Mouse (Mus musculus) megakaryocyte, adult 5-6 weeks (primary cell): Measurements from ENCODE around the gene Zfp639. TPM values are rescaled to one million over a fixed set of nuclear protein-coding genes. Genes with fewer than 3 reads are reported as not detected.

Source experiments
- ATAC-seq: 2 replicates; pipeline ENCODE4 v1.8.0; 2016; ENCODE audit warnings: mild to moderate bottlenecking, inconsistent platforms; ENCODE audit not compliant: poor library complexity, severe bottlenecking
- total RNA-seq, 2 experiments: library from RNA; stranded (forward) in 1 of 2; stranded (reverse) in 1 of 2; fragments of 153-499, 151-499 nt in 1 of 2; fragments of 221-1000, 200-1000 nt in 1 of 2; gene quantifications; 2 replicates each; pipeline versions ENCODE4 v1.2.3 to v1.2.4; 2015 to 2017

Gene Zfp639
- total RNA-seq (2015) (32.8 and 37.5 TPM in 2 replicates), total RNA-seq (2017) (36.0 and 39.4 TPM in 2 replicates)

GRCm38 (mm10) chr3:32509496-32510374 is at the start of gene Zfp639:
Gene Zfp639, plus strand, starts transcription at chr3:32510259.
- peak; percentile 26 for ATAC-seq

DNA sequence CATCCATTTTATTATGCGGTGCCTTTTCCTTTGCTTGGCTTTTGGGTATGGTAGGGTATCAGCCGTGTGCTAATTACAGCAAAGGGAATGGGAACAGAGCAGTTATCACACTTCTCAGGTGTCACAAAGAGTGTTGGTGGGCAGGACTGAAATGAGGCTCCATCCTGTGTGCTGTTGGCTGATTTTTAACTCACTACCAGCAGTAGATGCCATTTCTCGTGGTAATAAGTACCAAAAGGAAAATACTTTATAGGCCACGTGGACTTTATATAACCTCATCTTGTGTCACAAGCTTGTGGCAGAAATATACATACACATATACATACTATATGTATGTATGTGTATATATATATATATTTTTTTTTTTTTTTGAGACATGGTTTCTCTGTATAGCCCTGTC is 42.7 kb upstream of the Zfp639 start:
- ATAC-seq: no peak

DNA sequence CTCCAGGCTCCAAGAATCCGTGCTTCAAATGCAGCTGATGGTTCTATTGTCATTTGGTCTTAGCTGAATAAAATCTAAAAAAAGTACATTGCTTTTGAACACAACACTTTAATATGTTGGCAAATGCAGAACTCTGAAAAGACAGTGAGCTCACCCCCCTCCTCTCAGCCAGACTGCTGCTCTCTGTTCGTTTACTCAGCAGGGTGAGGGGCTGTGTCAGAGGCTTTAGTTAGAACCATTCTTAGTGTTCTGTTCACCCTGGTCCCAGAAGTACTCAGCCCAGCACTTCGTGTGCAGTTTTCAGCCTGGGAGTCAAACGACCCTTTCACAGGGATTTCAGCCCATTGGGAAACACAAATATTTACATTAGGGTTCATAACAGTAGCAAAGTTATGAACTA is 41.6 kb upstream of the Zfp639 start:
- no peak for ATAC-seq

- ATAC-seq: no peak
These were observed 39.6 kb upstream of the Zfp639 start for GRCm38 (mm10) chr3:32470449-32470848.

GRCm38 (mm10) chr3:32471098-32471497 is 39.0 kb upstream of the Zfp639 start:
- no peak for ATAC-seq

- no peak for ATAC-seq
These were observed 37.7 kb upstream of the Zfp639 start for GRCm38 (mm10) chr3:32472191-32472900.

GRCm38 (mm10) chr3:32473184-32473583 is 36.9 kb upstream of the Zfp639 start:
- no peak for ATAC-seq

DNA sequence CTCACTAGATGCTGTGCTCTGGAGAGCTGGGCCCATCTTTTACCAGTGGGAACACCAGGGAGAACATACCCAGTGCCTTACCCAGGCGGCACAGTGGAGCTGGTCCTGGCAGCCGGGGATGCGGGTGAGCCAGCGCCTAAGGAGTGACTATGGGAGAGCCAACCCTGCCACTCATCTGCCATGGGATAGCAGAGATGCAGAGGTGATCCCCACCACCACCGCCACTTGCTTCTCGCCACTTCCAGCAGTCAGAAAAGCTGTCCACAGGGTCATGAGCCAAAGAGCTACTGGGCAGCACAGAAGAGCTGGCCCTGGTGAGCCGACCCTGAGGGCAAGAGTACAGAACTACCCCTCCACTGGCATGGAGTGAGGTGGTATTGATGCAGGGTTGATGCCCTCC is 30.1 kb upstream of the Zfp639 start:
- no peak for ATAC-seq

- ATAC-seq: no peak
These were observed 27.0 kb upstream of the Zfp639 start for GRCm38 (mm10) chr3:32483035-32483434.

DNA sequence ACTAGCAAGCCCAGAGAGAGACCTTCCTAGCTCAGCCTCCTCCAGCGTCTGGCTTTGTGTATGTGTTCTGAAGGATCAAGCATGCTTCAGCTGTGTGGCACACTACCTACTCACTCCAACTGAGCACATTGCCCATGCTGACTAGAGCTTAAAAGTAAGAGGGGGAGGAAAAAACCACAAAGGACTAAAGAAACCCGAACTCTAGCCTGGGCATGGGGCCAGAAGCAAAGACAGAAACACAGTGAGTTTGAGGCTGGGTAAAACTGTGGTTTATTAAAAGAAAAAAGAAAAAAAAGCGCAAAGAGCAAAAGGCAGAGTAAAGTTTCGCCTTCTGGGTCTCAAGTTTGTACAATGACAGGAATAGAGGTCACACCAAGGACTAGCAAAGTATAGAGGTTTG is 23.5 kb upstream of the Zfp639 start:
- no peak for ATAC-seq

DNA sequence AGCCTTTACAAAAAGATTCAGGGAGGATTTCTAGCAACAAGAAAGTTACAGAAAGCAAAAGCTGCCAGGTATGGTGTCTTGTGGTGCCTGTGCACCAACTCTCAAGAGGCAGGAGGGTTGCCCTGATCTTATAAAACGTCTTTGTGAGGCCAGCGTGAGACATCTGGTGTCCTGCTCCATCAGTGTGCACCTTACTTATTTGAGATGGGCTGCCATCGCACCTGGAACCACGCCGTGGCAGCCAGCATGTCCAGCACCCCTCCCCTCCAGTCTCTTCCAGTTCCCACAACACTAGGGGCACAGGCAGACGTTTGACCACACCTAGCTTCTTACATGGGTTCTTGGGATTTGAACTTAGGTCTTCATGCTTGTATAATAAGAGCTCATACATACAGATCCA is 21.9 kb upstream of the Zfp639 start:
- no peak for ATAC-seq

DNA sequence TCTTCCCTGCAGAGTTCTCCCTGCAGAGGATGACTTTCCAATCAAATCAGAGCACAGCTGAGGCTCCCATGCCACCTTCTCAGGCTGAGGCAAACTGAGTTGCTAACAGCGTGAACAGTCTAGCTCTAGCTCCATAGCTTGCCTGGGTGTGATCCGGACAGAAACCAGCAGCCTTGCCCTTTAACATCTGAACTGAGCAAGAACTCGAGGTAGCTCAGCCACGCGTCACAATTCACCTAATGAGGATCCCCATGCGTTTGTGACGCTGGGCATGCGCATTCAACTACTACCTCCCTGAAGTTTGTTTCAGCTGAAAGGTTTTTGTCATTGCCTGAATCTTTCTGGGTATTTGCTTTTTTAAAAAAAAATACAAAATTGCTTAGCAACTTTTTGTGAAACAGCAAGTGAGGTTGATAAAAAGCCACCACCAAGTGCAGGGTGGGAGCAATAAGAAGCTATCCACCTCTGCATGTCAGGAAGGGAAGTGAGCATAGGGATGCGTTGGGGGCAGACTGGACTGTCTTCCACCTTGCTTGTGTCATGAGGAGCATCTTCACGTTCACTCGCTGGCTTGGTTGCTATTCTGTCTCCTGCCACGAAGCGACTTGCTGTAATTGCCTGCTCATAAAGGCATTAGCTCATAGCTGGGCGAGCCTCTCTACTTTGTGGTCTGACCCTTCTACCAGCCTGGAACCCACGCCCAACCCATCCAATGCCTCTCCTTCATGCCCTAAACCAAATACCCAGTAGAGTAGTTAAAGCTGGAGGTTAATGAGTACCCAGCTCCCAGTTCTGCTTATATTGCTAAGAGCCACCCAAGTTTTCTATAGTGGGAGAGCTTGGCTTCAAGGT is 19.8 kb upstream of the Zfp639 start:
- ATAC-seq: no peak

DNA sequence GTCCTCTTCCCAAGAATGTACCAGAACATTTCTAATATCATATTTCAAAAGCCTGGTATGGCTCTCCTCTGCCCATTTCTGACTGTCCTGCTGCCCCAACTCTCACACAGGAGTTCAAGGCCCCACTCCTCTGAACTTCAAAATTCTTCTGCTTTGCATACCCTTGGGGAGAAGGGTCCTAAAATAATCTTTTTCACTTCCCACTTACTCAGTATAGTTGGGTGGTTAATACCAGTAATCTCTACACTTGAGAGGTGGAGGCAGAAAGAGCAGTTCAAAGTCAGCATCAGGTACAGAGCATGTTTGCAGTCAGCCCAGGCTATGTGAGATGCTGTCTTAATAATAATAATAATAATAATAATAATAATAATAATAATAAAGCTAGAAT is 19.1 kb upstream of the Zfp639 start:
- no peak for ATAC-seq

GRCm38 (mm10) chr3:32492097-32493090 is 17.7 kb upstream of the Zfp639 start, which contains the start of gene Kcnmb3:
Gene Kcnmb3, minus strand, starts transcription at chr3:32492231.
- no peak for ATAC-seq

- no peak for ATAC-seq
These were observed 15.5 kb upstream of the Zfp639 start for GRCm38 (mm10) chr3:32494387-32495087.

DNA sequence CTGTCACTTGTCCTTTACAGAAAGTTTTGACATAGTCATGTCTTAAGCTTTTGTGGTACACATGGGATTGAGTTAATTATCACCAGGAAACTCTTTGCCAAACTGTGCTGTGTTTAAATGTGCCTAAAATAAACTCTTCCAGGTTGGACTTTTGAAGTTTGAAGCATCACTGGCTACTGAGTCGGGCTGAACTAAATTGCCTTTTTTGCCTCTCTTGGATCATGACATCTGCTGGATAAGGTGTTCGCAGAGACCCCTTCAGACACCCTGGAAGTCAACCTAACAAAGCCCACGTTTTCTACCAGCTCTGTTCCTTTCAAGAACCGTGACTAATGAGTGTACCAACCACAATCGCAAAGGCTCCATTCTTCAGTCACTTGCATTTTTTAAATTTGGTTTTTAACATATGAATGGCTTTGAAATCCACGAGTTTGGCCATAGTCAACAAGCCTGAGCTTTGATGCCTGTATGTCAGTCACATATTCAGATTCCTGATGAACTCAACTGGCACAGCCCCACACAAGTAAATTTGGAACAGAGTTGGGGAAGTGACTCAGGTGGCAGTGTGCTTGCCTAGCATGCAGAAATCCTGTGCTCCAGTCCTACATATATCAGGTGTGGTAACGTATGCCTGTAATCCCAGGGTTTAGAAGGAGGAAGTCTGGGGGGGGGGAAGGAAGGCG is 14.8 kb upstream of the Zfp639 start:
- no peak for ATAC-seq

DNA sequence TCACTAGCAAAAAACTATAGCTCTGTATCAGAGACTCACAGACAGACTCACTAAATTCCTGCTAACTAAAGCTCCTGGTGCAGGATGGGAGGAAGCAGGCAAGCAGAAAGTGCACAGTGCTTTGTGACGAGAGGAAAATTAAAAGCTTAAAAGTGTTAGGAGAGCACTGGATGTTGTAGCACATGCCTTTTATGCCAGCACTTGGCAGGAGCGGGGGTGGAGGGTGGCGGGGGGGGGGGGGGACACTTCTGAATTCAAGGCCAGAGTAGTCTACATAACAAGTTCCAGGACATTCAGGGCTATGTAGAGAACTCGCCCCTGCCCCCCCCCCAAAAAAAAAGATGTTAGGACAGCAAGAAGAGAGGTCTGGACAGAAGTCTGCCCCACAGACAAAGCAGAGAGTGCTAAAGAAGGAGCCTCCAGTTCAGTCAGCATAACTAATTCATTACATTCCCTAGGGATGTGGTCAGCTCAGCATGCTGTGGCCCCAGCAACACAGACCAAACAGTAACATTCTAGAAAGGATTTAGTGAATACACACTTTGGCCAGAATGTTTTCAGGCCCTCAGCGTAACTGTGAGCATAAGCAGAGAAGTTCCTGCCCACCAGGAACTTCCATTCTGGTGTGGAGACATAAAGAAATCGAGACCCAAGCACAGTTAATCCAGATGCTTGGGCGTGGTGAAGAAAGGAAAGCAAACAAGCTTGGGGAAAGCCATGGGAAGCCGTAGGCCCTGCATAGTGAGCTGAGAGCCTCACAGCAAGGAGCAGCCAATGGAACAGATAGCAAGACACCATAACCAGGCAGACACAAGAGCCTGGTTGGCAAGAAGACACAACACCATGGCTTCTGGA is 14.0 kb upstream of the Zfp639 start:
- no peak for ATAC-seq

GRCm38 (mm10) chr3:32496711-32497070 is 13.4 kb upstream of the Zfp639 start:
- no peak for ATAC-seq
